8 mouse cellular contexts compared by ENCODE assay signal in genomic region chrX:140542938-140543673, GRCm38 (mm10). TPM values are rescaled to one million over a fixed set of nuclear protein-coding genes. Genes with fewer than 3 reads are reported as not detected.
A peak's percentile ranks its signal among the peaks of the same experiment; 100 is the strongest.
DNase-seq lines count a peak whose midpoint lies in the region; ATAC-seq lines count a peak whose summit lies in the region.

No protein-coding gene starts in this region.

- no peaks in the 10 kb centered on the region for H3K4me1 ChIP-seq in intestine, embryonic 14.5 days (replicated peaks; ENCODE audit: control insufficient read depth, insufficient read depth, low read length)

- H3K9ac ChIP-seq in intestine, embryonic 14.5 days (ENCODE audit: low read length), result peak overlapping the region; percentile 55

- H3K9me3 ChIP-seq in intestine, embryonic 14.5 days (ENCODE audit: control insufficient read depth, low read length), result no peaks in the 10 kb centered on the region

- peak overlapping the region; percentile 44 for H3K4me3 ChIP-seq in intestine, embryonic 14.5 days (ENCODE audit: low read depth, low read length)

- peak overlapping the region; percentile 83 for H3K27ac ChIP-seq in intestine, embryonic 14.5 days (ENCODE audit: low read depth)

- intact Hi-C loops in gastrocnemius, postnatal 14 days (cut with DNase I; ENCODE audit: low total_unique reads), result no loop called here
- intact Hi-C loops in left cerebral cortex, postnatal 14 days (cut with DNase I), result loop anchor here (5.0 kb wide), 1 partner anchor 41 kb away; no protein-coding TSS in a partner anchor

- 23% methylated on average over 18 of the region's 18 CpGs for WGBS in intestine, embryonic 14.5 days

- peak overlapping the region; percentile 61 for H3K4me2 ChIP-seq in intestine, embryonic 14.5 days (ENCODE audit: low read length)

- H3K36me3 ChIP-seq in intestine, embryonic 14.5 days (ENCODE audit: control insufficient read depth, insufficient read depth, low read length), result no peaks in the 10 kb centered on the region

- DNase-seq in adrenal gland, adult 18-20 months (ENCODE audit: low spot score in 2 of 2), result peak; percentile 75
- peak; percentile 76 for DNase-seq in embryo, embryonic 10.5 days (ENCODE audit: low spot score)
- DNase-seq in gastrocnemius, postnatal 14 days, result peak; percentile 76
- peak; percentile 73 for DNase-seq in intestine, embryonic 14.5 days (ENCODE audit: low spot score)
- peak; percentile 75 to 79 for DNase-seq in left cerebral cortex, postnatal 14 days (ENCODE audit: low spot score in 2 of 2)
- DNase-seq in right cerebral cortex, postnatal 36 days (ENCODE audit: low spot score in 2 of 2), result peak; percentile 60 to 72
- peak; percentile 47 for DNase-seq in yolk sac, embryonic 10.5 days (ENCODE audit: low spot score)

- H3K27me3 ChIP-seq in intestine, embryonic 14.5 days (replicated peaks; ENCODE audit: control insufficient read depth, insufficient read depth, low read length), result peaks cover 11% of the 10 kb centered on the region

- ATAC-seq in intestine, embryonic 14.5 days (replicated peaks; ENCODE audit: low FRiP score, low TSS enrichment, low read depth), result peak; percentile 82
- peak; percentile 93 for ATAC-seq in megakaryocyte-erythroid progenitor cell, adult 5-6 weeks (replicated peaks; ENCODE audit: low FRiP score, low TSS enrichment, poor library complexity, severe bottlenecking)

RNA-seq across cellular contexts. Expression of gene Tsc22d3, which starts 57.4 kb away (rescaled TPM):
- total RNA-seq in adrenal gland, adult 18-20 months (2021), result 100 to 1,000 TPM; 116 to 148 TPM
- total RNA-seq in gastrocnemius, postnatal 14 days (2021), result 100 to 1,000 TPM; 119 to 244 TPM
- polyA plus RNA-seq in intestine, embryonic 14.5 days (2014; fragmentation: Nextera tagmentation; extraction: Ambion mirVana), result 59.0 and 67.1 TPM in 2 replicates
- total RNA-seq in left cerebral cortex, postnatal 14 days (2021), result 100 to 1,000 TPM in 1 of 2 experiments, 10 to 100 TPM in 1; 85.9 to 126 TPM
- total RNA-seq in megakaryocyte-erythroid progenitor cell, adult 5-6 weeks (2014; fragmentation: Nextera tagmentation), result 10.3 and 17.6 TPM in 2 replicates
- 20.5 and 24.5 TPM in 2 replicates for total RNA-seq in megakaryocyte-erythroid progenitor cell, adult 5-6 weeks (2017)

Comparison
In these comparisons a context has a peak if more than half of its experiments do, and no peak if none do; other contexts are left out.
1. Peak in every context shown above with its lines: DNase-seq, ATAC-seq, H3K4me3 ChIP-seq and H3K27ac ChIP-seq.